Mouse (Mus musculus) midbrain, embryonic 12.5 days (tissue): ENCODE measurements around the gene Bptf. TPM values are rescaled to one million over a fixed set of nuclear protein-coding genes. Genes with fewer than 3 reads are reported as not detected.
"Not testable (repeated sequence)": the region's sequence is repeated elsewhere in the genome, so short reads cannot be mapped to it uniquely, and the experiment has no call there.

Experiments
- ATAC-seq: fragments of 200-750 bp; cut with Nextera tagmentation; 2 replicates; pipeline ENCODE4 v1.8.0; 2017; ENCODE audit warnings: low read depth, moderate TSS enrichment, moderate library complexity; ENCODE audit not compliant: low FRiP score
- H3K27ac ChIP-seq: fragments of 300-500 bp; sonication (generic); replicated peaks from 2 replicates; pipeline ENCODE4 v1.5.1; 2016; ENCODE audit warnings: mild to moderate bottlenecking
- H3K27me3 ChIP-seq: fragments of 300-500 bp; sonication (generic); 2 replicates; pipeline ENCODE4 v1.6.1; 2016; ENCODE audit warnings: mild to moderate bottlenecking
- H3K36me3 ChIP-seq: fragments of 300-500 bp; sonication (generic); 2 replicates; pipeline ENCODE4 v1.6.1; 2016
- H3K4me1 ChIP-seq: fragments of 300-500 bp; sonication (generic); 2 replicates; pipeline ENCODE4 v1.6.1; 2016
- H3K4me2 ChIP-seq: fragments of 300-500 bp; sonication (generic); replicated peaks from 2 replicates; pipeline ENCODE4 v1.6.1; 2016; ENCODE audit warnings: mild to moderate bottlenecking, moderate library complexity
- H3K4me3 ChIP-seq: fragments of 300-500 bp; sonication (generic); 2 replicates; pipeline ENCODE4 v1.5.1; 2016; ENCODE audit warnings: mild to moderate bottlenecking
- H3K9ac ChIP-seq: fragments of 300-500 bp; sonication (generic); replicated peaks from 2 replicates; pipeline ENCODE4 v1.6.1; 2016; ENCODE audit warnings: mild to moderate bottlenecking, moderate library complexity
- H3K9me3 ChIP-seq: fragments of 300-500 bp; sonication (generic); 2 replicates; pipeline ENCODE4 v1.6.1; 2016; ENCODE audit warnings: mild to moderate bottlenecking
- WGBS: fragments of 180-500 bp; shearing (Covaris S2); methylation state at CpG from one replicate; pipeline ENCODE4 v1.1.7; 2016; 5-methylcytosine and 5-hydroxymethylcytosine counted together
- polyA plus RNA-seq: library from polyadenylated mRNA; unstranded; fragments of >200 nt; fragmentation: Nextera tagmentation; extraction: Ambion mirVana; gene quantifications from 2 replicates; pipeline ENCODE4 v1.2.1, GENCODE M21; 2016

The Bptf gene
- polyA plus RNA-seq, 1 experiment from 2014 or later = 44.0 TPM

DNA sequence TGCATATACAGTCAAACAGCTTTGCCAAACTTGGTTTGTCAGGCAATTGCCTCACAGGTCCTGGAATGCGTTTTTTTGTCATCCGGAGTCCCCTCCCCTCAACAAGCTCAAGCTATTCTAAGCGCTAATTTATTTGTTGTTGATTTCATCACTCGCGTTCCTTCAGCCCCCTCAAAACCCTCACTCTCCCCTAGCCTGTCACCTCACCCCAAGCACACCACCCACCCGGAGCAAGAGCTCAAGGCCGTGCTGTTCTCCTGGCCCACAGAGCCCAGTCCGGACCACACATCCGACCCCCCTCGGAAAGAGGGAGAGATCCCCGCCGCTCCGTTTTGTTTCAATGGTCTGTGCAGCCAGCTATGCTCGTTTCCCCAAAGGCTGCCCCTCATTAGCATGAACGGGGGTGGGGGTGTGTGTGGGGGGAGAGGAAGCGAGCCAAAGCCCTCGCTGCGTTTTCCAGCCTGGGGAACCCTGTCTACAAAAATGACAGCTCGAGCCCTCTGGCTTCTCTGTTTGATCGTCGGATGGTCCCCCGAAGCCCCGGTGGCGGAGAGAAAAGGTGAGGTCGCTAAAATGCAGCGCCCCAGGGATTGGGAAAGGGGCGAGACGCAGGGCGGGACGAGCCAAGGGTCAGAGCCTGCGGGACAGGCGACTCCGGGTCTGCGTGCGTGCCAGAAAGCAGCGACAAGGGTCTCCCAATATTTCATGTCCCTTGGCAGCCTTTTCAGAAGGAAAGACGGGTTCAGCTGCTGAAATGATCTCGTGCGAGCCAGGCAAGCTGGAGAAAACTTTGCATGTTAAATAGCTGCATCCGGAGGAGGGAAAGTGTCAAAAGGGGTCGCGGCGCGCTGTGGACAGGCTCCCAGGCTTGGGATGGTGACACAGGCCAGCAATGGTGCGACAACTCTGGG lies 106.3 kb downstream of the Bptf start, which contains the start of gene 1810010H24Rik:
Gene 1810010H24Rik, plus strand, starts transcription at position 271 of the 911 bp plus-strand sequence.
- H3K9ac ChIP-seq = peak within 1 kb of the TSS; percentile 69
- peak within 1 kb of the TSS; percentile 50 for H3K4me3 ChIP-seq
- peak within 1 kb of the TSS; percentile 42 for H3K27ac ChIP-seq
- peaks cover 25% of the 10 kb centered on the region; the same call in 1 of the 2 replicates for H3K27me3 ChIP-seq
- peaks cover 35% of the 10 kb centered on the region for H3K4me1 ChIP-seq
- under 1% methylated on average over 45 of the region's 45 CpGs for WGBS
- no peaks in the 10 kb centered on the region for H3K36me3 ChIP-seq
- H3K9me3 ChIP-seq = no peaks in the 10 kb centered on the region
- 0 out of 2 replicates have a peak, but pooled peaks have one; percentile 28 for ATAC-seq
- peak within 1 kb of the TSS; percentile 91 for H3K4me2 ChIP-seq

- Histone ChIP-seq H3K4me2 (peak overlapping the region; percentile 91), H3K4me3 (peak overlapping the region; percentile 50; the same call in 1 of the 2 replicates), H3K9ac (no peak overlapping the region), H3K4me1 (peaks cover 35% of the 10 kb centered on the region), H3K9me3 (no peaks in the 10 kb centered on the region), H3K27me3 (peaks cover 23% of the 10 kb centered on the region; the same call in 1 of the 2 replicates), H3K27ac (no peak overlapping the region), H3K36me3 (no peaks in the 10 kb centered on the region)
- WGBS = 62% methylated on average over 4 of the region's 4 CpGs
- ATAC-seq = no peak
Measured at GRCm38 (mm10) chr11:107024406-107024805, 107.5 kb downstream of the Bptf start.

- ATAC-seq = no peak
- Histone ChIP-seq H3K9me3 (no peaks in the 10 kb centered on the region), H3K4me1 (peaks cover 27% of the 10 kb centered on the region), H3K27me3 (peaks cover 22% of the 10 kb centered on the region; the same call in 1 of the 2 replicates), H3K27ac (no peak overlapping the region), H3K36me3 (no peaks in the 10 kb centered on the region), H3K9ac (no peak overlapping the region), H3K4me3 (no peak overlapping the region), H3K4me2 (no peak overlapping the region)
- 88% methylated on average over 13 of the region's 13 CpGs for WGBS
Measured at GRCm38 (mm10) chr11:107022050-107022683, 109.8 kb downstream of the Bptf start.

GRCm38 (mm10) chr11:107019722-107020121 lies 112.2 kb downstream of the Bptf start:
- ATAC-seq, H3K27ac ChIP-seq: not testable (repeated sequence)
- 93% methylated on average over 5 of the region's 5 CpGs for WGBS

DNA sequence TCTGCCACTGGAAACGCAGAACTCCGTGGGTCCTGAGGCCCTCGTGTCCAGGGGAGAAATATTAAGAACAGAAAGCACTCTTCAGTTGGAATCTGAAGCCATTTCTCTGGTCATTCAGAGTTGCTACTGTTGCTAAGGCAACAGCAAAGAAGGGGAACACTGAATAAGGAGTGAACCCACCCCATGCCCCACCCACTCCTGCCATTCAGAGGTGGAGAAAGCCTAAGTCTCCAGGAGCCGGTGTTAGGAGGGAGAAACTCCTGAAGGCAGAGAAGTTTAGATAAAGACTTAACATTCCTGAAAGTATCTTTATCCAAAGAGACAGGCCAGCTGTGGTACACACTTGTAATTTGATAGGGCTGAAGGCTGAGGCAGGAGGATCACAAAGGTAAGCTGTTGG lies 112.6 kb downstream of the Bptf start:
- H3K4me2 ChIP-seq = no peak overlapping the region
- WGBS = 39% methylated on average over 4 of the region's 4 CpGs
- 0 out of 2 replicates have a peak, but pooled peaks cover 7% of the 10 kb centered on the region for H3K27me3 ChIP-seq
- no peaks in the 10 kb centered on the region for H3K36me3 ChIP-seq
- no peak overlapping the region for H3K4me3 ChIP-seq
- 0 out of 2 replicates have a peak, but pooled peaks cover 1% of the 10 kb centered on the region for H3K4me1 ChIP-seq
- H3K9me3 ChIP-seq = no peaks in the 10 kb centered on the region
- H3K27ac ChIP-seq = no peak overlapping the region
- H3K9ac ChIP-seq = no peak overlapping the region
- ATAC-seq = no peak

More at GRCm38 (mm10) chr11:107019722-107020121, 112.2 kb downstream of the Bptf start:
- H3K9ac ChIP-seq, H3K4me2 ChIP-seq, H3K4me3 ChIP-seq, H3K9me3 ChIP-seq, H3K4me1 ChIP-seq, H3K36me3 ChIP-seq: not testable (repeated sequence)
- 0 out of 2 replicates have a peak, but pooled peaks cover 11% of the 10 kb centered on the region for H3K27me3 ChIP-seq

GRCm38 (mm10) chr11:107018606-107019005 lies 113.3 kb downstream of the Bptf start:
- no peak overlapping the region for H3K4me3 ChIP-seq
- no peak overlapping the region for H3K9ac ChIP-seq
- no peaks in the 10 kb centered on the region for H3K9me3 ChIP-seq
- WGBS = 31% methylated on average over 8 of the region's 8 CpGs
- no peaks in the 10 kb centered on the region for H3K4me1 ChIP-seq
- no peak overlapping the region for H3K27ac ChIP-seq
- H3K4me2 ChIP-seq = no peak overlapping the region
- H3K27me3 ChIP-seq = 0 out of 2 replicates have a peak, but pooled peaks cover 6% of the 10 kb centered on the region
- ATAC-seq = no peak
- H3K36me3 ChIP-seq = no peaks in the 10 kb centered on the region

DNA sequence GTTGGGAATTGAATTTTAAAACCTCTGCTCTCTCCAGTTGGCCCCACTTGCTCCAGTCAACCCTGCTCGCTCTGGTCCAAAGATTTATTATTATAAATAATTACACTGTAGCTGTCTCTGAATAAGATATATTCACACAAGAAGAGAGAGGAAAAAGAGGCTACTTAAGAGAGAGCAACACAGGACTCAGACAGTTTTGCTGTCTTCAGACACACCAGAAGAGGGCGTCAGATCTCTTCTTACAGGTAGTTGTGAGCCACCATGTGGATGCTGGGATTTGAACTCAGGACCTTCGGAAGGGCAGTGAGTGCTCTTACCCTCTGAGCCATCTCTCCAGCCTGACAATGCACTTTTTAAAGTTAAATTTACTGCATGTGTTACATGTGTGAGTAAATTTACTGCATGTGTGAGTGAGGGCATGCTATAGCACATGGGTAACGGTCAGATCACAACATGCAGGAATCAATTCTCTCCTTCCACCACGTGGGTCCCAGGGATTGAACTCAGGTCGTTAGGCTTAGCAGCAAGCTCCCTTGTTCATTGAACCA lies 114.5 kb downstream of the Bptf start:
- no peaks in the 10 kb centered on the region for H3K27me3 ChIP-seq

GRCm38 (mm10) chr11:107016893-107017292 lies 115.0 kb downstream of the Bptf start:
- Histone ChIP-seq H3K36me3 (no peaks in the 10 kb centered on the region), H3K27me3 (no peaks in the 10 kb centered on the region), H3K9me3 (no peaks in the 10 kb centered on the region), H3K4me3 (no peak overlapping the region), H3K4me2 (no peak overlapping the region), H3K4me1 (no peaks in the 10 kb centered on the region; the same call in 1 of the 2 replicates), H3K9ac (no peak overlapping the region), H3K27ac (no peak overlapping the region)
- WGBS = 59% methylated on average over 1 of the region's 1 CpGs
- no peak for ATAC-seq

More for the DNA sequence above, 114.5 kb downstream of the Bptf start:
- Histone ChIP-seq H3K4me1 (no peaks in the 10 kb centered on the region), H3K4me2 (no peak overlapping the region), H3K36me3 (no peaks in the 10 kb centered on the region), H3K9me3 (no peaks in the 10 kb centered on the region), H3K4me3 (no peak overlapping the region), H3K9ac (no peak overlapping the region), H3K27ac (no peak overlapping the region)
- 57% methylated on average over 6 of the region's 6 CpGs for WGBS
- ATAC-seq = no peak

- not testable (repeated sequence) for ATAC-seq, H3K4me2 ChIP-seq, H3K9me3 ChIP-seq, H3K36me3 ChIP-seq, H3K4me1 ChIP-seq, H3K27me3 ChIP-seq, H3K27ac ChIP-seq, H3K9ac ChIP-seq, H3K4me3 ChIP-seq
- WGBS = 76% methylated on average over 11 of the region's 11 CpGs
Measured at GRCm38 (mm10) chr11:107015535-107016187, 116.3 kb downstream of the Bptf start.

DNA sequence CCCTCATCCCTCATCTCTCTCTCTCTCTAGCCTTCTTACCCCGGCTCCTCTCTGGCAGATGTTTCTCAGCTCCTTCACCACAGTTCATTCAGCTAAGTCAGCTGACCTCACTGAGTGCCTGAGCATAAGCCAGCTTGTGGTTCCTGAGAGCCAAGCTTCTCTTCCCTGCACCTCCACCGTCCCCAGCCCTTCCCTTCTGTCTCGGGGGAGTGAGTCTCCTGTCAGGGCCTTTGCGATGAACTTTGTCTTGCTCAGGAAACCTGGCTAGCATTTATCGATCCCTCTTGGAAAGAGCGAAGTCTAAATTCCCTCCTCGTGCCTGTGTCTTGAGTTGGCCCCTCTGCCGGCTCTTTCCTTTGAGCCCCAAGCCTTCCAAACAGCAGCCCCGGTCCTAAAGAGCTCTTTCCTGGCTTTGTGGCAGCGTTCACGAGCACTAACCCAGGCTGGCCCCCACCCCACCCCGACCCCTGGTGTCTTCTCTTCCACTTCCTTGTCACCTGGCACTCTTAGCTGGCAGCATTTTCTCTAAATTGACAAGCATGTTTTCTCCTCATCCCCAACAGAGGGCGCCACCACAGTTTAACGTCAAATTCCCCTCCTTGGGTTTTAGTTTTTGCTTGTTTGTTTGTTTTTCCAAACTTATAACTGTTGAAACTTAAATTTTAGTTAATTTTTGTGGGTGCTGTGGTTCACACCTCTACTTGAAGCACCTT lies 117.2 kb downstream of the Bptf start:
- 46% methylated on average over 14 of the region's 14 CpGs for WGBS
- Histone ChIP-seq H3K9ac (no peak overlapping the region), H3K9me3 (no peaks in the 10 kb centered on the region), H3K4me2 (no peak overlapping the region), H3K36me3 (no peaks in the 10 kb centered on the region), H3K27ac (no peak overlapping the region), H3K4me1 (peaks cover 4% of the 10 kb centered on the region; the same call in 1 of the 2 replicates), H3K4me3 (no peak overlapping the region), H3K27me3 (no peaks in the 10 kb centered on the region)
- ATAC-seq = no peak

GRCm38 (mm10) chr11:107014020-107014585 lies 117.8 kb downstream of the Bptf start:
- Histone ChIP-seq H3K4me2 (no peak overlapping the region), H3K4me1 (peaks cover 4% of the 10 kb centered on the region; the same call in 1 of the 2 replicates), H3K27ac (no peak overlapping the region), H3K36me3 (no peaks in the 10 kb centered on the region), H3K27me3 (no peaks in the 10 kb centered on the region), H3K9ac (no peak overlapping the region), H3K4me3 (no peak overlapping the region), H3K9me3 (no peaks in the 10 kb centered on the region)
- ATAC-seq = no peak
- WGBS = 77% methylated on average over 11 of the region's 11 CpGs
